ENCODE assay signal across 8 mouse cellular contexts in the genomic region with DNA sequence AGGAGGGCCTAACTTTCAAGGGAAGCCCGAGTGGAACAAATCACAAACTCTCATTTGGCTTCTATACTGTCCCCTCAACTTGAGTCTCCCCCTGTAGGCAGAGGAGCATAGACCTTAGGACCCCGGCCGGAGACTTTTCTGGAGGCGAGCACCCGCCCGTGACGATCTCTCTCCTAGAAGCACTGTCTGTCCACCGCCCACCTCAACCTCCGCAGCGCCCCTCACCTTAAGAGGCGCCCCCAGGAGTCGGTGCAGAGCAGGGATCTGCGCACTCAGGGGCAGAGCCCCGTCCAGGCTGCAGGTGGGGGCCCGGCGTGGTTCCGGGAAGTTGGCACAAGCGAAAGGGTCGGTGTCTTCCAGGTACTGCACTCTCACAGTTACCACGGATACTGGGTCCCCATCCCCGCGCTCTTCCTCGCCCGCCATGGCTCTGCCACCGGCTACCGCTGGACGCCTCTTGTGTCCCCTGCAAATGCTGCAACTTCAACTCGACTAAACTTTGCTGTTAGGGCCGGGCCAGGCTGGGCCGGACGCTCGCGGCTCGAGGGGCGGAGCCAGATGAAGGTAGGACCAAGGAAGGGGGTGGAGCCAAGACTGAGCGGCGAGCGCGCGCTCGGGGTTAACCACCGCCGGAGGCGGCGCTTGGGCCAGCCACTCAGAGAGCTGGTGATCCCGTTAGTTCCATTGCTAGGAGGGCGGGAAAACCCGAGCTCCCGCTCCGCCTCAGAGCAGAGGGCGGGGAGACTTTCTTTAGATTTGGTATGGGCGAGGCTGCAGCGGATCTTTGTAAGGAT. TPM values are rescaled to one million over a fixed set of nuclear protein-coding genes. Genes with fewer than 3 reads are reported as not detected.
A peak's percentile ranks its signal among the peaks of the same experiment; 100 is the strongest.
DNase-seq lines count a peak whose midpoint lies in the region; ATAC-seq and TF ChIP-seq lines count a peak whose summit lies in the region.

Fhod1 (minus strand) TSS at position 526 of the 794 bp plus-strand sequence.

- peaks cover 77% of the 10 kb centered on the region for H3K27me3 ChIP-seq in erythroblast, embryonic 14.5 days (ENCODE audit: control insufficient read depth)
- no peaks in the 10 kb centered on the region for H3K27me3 ChIP-seq in heart, embryonic 11.5 days (ENCODE audit: control insufficient read depth, insufficient read depth, low read length)
- peaks cover 11% of the 10 kb centered on the region for H3K27me3 ChIP-seq in kidney, embryonic 16.5 days (ENCODE audit: insufficient read depth, low read length)
- H3K27me3 ChIP-seq in liver, embryonic 12.5 days (replicated peaks): peaks cover 81% of the 10 kb centered on the region
- H3K27me3 ChIP-seq in stomach, embryonic 15.5 days (replicated peaks): 0 out of 2 replicates have a peak, but pooled peaks cover 5% of the 10 kb centered on the region

- peaks cover 36% of the 10 kb centered on the region for H3K4me1 ChIP-seq in erythroblast, embryonic 14.5 days (ENCODE audit: control insufficient read depth)
- H3K4me1 ChIP-seq in heart, embryonic 11.5 days (ENCODE audit: control insufficient read depth, insufficient read depth, low read length): peaks cover 37% of the 10 kb centered on the region
- H3K4me1 ChIP-seq in kidney, embryonic 16.5 days (ENCODE audit: insufficient read depth, low read length): peaks cover 36% of the 10 kb centered on the region
- H3K4me1 ChIP-seq in liver, embryonic 12.5 days: peaks cover 62% of the 10 kb centered on the region
- peaks cover 39% of the 10 kb centered on the region for H3K4me1 ChIP-seq in stomach, embryonic 15.5 days

- WGBS in heart, embryonic 11.5 days (ENCODE audit: insufficient replicate concordance): under 1% methylated on average over 53 of the region's 53 CpGs
- WGBS in kidney, embryonic 16.5 days: under 1% methylated on average over 52 of the region's 53 CpGs
- WGBS in liver, embryonic 12.5 days (ENCODE audit: insufficient replicate concordance): 1% methylated on average over 53 of the region's 53 CpGs
- WGBS in stomach, embryonic 15.5 days: under 1% methylated on average over 53 of the region's 53 CpGs

- no peak for TF ChIP-seq CTCF in brain, embryonic 14.5 days (IDR thresholded peaks at IDR 0.05; ENCODE audit: borderline replicate concordance, extremely low read depth, insufficient read depth, insufficient read length)

- peak within 1 kb of the TSS; percentile 62 for H3K4me3 ChIP-seq in erythroblast, embryonic 14.5 days (replicated peaks)
- H3K4me3 ChIP-seq in heart, embryonic 11.5 days (ENCODE audit: low read depth, low read length): peak within 1 kb of the TSS; percentile 78
- H3K4me3 ChIP-seq in kidney, embryonic 16.5 days (ENCODE audit: low read length): peak within 1 kb of the TSS; percentile 76
- H3K4me3 ChIP-seq in liver, embryonic 12.5 days: peak within 1 kb of the TSS; percentile 70
- peak within 1 kb of the TSS; percentile 77 for H3K4me3 ChIP-seq in stomach, embryonic 15.5 days (replicated peaks)

- H3K36me3 ChIP-seq in erythroblast, embryonic 14.5 days (ENCODE audit: control insufficient read depth): no peaks in the 10 kb centered on the region
- H3K36me3 ChIP-seq in heart, embryonic 11.5 days (ENCODE audit: control insufficient read depth, insufficient read depth, low read length): no peaks in the 10 kb centered on the region
- no peaks in the 10 kb centered on the region for H3K36me3 ChIP-seq in kidney, embryonic 16.5 days (ENCODE audit: insufficient read depth, low read length)
- H3K36me3 ChIP-seq in liver, embryonic 12.5 days: no peaks in the 10 kb centered on the region
- H3K36me3 ChIP-seq in stomach, embryonic 15.5 days: no peaks in the 10 kb centered on the region

- peaks cover 10% of the 10 kb centered on the region; the same call in 1 of the 2 replicates for H3K9me3 ChIP-seq in erythroblast, embryonic 14.5 days (ENCODE audit: control insufficient read depth, low read length)
- H3K9me3 ChIP-seq in heart, embryonic 11.5 days (replicated peaks; ENCODE audit: control insufficient read depth, low read length): no peaks in the 10 kb centered on the region
- no peaks in the 10 kb centered on the region for H3K9me3 ChIP-seq in kidney, embryonic 16.5 days (ENCODE audit: low read length)
- H3K9me3 ChIP-seq in liver, embryonic 12.5 days (replicated peaks): no peaks in the 10 kb centered on the region
- no peaks in the 10 kb centered on the region for H3K9me3 ChIP-seq in stomach, embryonic 15.5 days

- peak; percentile 93 for DNase-seq in CD4-positive helper T cell, adult 2 months (ENCODE audit: low read depth, low spot score)
- peak; percentile 97 for DNase-seq in brain, embryonic 14.5 days (ENCODE audit: low read depth)
- peak; percentile 85 to 86 for DNase-seq in natural killer cell, adult 2 months (ENCODE audit: low spot score in 2 of 2)

- peak within 1 kb of the TSS; percentile 82 for H3K9ac ChIP-seq in heart, embryonic 11.5 days (ENCODE audit: low read depth, low read length)
- H3K9ac ChIP-seq in kidney, embryonic 16.5 days (replicated peaks; ENCODE audit: low read length): peak within 1 kb of the TSS; percentile 83
- H3K9ac ChIP-seq in liver, embryonic 12.5 days: peak within 1 kb of the TSS; percentile 77
- H3K9ac ChIP-seq in stomach, embryonic 15.5 days: peak within 1 kb of the TSS; percentile 52

- peak within 1 kb of the TSS; percentile 98 for H3K4me2 ChIP-seq in heart, embryonic 11.5 days
- H3K4me2 ChIP-seq in kidney, embryonic 16.5 days (replicated peaks; ENCODE audit: low read depth, low read length): peak within 1 kb of the TSS; percentile 98
- peak within 1 kb of the TSS; percentile 98 for H3K4me2 ChIP-seq in liver, embryonic 12.5 days
- H3K4me2 ChIP-seq in stomach, embryonic 15.5 days: peak within 1 kb of the TSS; percentile 96

- TF ChIP-seq POLR2A in brain, embryonic 14.5 days (IDR thresholded peaks at IDR 0.05; ENCODE audit: borderline replicate concordance, extremely low read depth, insufficient read depth, insufficient read length, poor library complexity, severe bottlenecking): no peak

- H3K27ac ChIP-seq in heart, embryonic 11.5 days (ENCODE audit: low read depth, low read length): peak within 1 kb of the TSS; percentile 91
- peak within 1 kb of the TSS; percentile 92 for H3K27ac ChIP-seq in kidney, embryonic 16.5 days (ENCODE audit: low read length)
- peak within 1 kb of the TSS; percentile 74 for H3K27ac ChIP-seq in liver, embryonic 12.5 days
- H3K27ac ChIP-seq in stomach, embryonic 15.5 days: peak within 1 kb of the TSS; percentile 88

- peak; percentile 84 for ATAC-seq in heart, embryonic 11.5 days (replicated peaks; ENCODE audit: insufficient number of reproducible peaks, low FRiP score, low TSS enrichment)
- peak; percentile 90 for ATAC-seq in kidney, embryonic 16.5 days (ENCODE audit: low FRiP score, low TSS enrichment)
- ATAC-seq in liver, embryonic 12.5 days: peak; percentile 91
- peak; percentile 88 for ATAC-seq in stomach, embryonic 15.5 days (ENCODE audit: insufficient read depth, low FRiP score, low read depth)

RNA-seq across cellular contexts. Expression of gene Fhod1, which starts in this region (rescaled TPM):
- polyA plus RNA-seq in brain, embryonic 14.5 days (2012; rRNA removed): 5.8 and 7.8 TPM in 2 replicates
- polyA plus RNA-seq in erythroblast, embryonic 14.5 days (2012): 0.19 and 0.21 TPM in 2 replicates
- 2.8 and 3.1 TPM in 2 replicates for polyA plus RNA-seq in heart, embryonic 11.5 days (2014; fragmentation: Nextera tagmentation; extraction: Ambion mirVana)
- 3.7 and 4.6 TPM in 2 replicates for polyA plus RNA-seq in kidney, embryonic 16.5 days (2015; fragmentation: Nextera tagmentation; extraction: Ambion mirVana)
- 1.2 and 1.4 TPM in 2 replicates for polyA plus RNA-seq in liver, embryonic 12.5 days (2016; fragmentation: Nextera tagmentation; extraction: Ambion mirVana)
- 2.5 and 3.0 TPM in 2 replicates for polyA plus RNA-seq in stomach, embryonic 15.5 days (2015; fragmentation: Nextera tagmentation; extraction: Ambion mirVana)

Comparison
In these comparisons a context has a peak if more than half of its experiments do, and no peak if none do; other contexts are left out.
1. Peak in every context shown above with its lines: DNase-seq, ATAC-seq, H3K4me3 ChIP-seq and H3K27ac ChIP-seq.